Mouse (Mus musculus) myocyte (in vitro differentiated cells): ENCODE results near the gene Fpgt.

Experiments used
- CEBPB ChIP-seq: IDR thresholded peaks from 2 replicates; pipeline ENCODE4 v1.6.1; 2011; ENCODE audit warnings: mild to moderate bottlenecking, moderate library complexity; ENCODE audit not compliant: poor library complexity, insufficient read depth, severe bottlenecking
- E2F4 ChIP-seq: IDR thresholded peaks from one replicate; pipeline ENCODE4 v1.6.1; 2011; ENCODE audit warnings: mild to moderate bottlenecking, control low read depth, moderate library complexity; ENCODE audit not compliant: insufficient read depth
- MAX ChIP-seq: IDR thresholded peaks from one replicate; pipeline ENCODE4 v1.6.1; 2011; ENCODE audit warnings: low read depth, mild to moderate bottlenecking, control low read depth
- MYOD1 ChIP-seq, 3 experiments: IDR thresholded peaks; one replicate each; pipeline ENCODE4 v1.6.1; 2011; ENCODE audit warnings: control low read depth in 2 of 3, low read depth in 2 of 3, mild to moderate bottlenecking in 2 of 3, moderate library complexity in 1 of 3; ENCODE audit not compliant: insufficient read length in 2 of 3, control insufficient read depth in 1 of 3
- MYOG ChIP-seq, 3 experiments: IDR thresholded peaks; one replicate each; pipeline ENCODE4 v1.6.1; 2011; ENCODE audit warnings: control low read depth in 2 of 3, low read depth in 2 of 3, mild to moderate bottlenecking in 2 of 3; ENCODE audit not compliant: insufficient read length in 2 of 3, control insufficient read depth in 1 of 3, insufficient read depth in 1 of 3
- POLR2A ChIP-seq: IDR thresholded peaks from one replicate; pipeline ENCODE4 v1.6.1; 2011; ENCODE audit warnings: low read depth, mild to moderate bottlenecking, control low read depth, moderate library complexity; ENCODE audit not compliant: insufficient read length
- POLR2AphosphoS2 ChIP-seq: IDR thresholded peaks from one replicate; pipeline ENCODE4 v1.6.1; 2011; ENCODE audit warnings: low read depth, control low read depth; ENCODE audit not compliant: insufficient read length
- REST ChIP-seq: IDR thresholded peaks from one replicate; pipeline ENCODE4 v1.6.1; 2011; ENCODE audit warnings: mild to moderate bottlenecking, control low read depth, moderate library complexity; ENCODE audit not compliant: insufficient read depth, insufficient read length
- SRF ChIP-seq: IDR thresholded peaks from one replicate; pipeline ENCODE4 v1.6.1; 2011; ENCODE audit warnings: low read depth; ENCODE audit not compliant: control insufficient read depth, insufficient read length
- TCF12 ChIP-seq: IDR thresholded peaks from one replicate; pipeline ENCODE4 v1.6.1; 2011; ENCODE audit warnings: mild to moderate bottlenecking, control low read depth; ENCODE audit not compliant: poor library complexity, insufficient read depth, severe bottlenecking
- TCF3 ChIP-seq: IDR thresholded peaks from one replicate; pipeline ENCODE4 v1.6.1; 2011; ENCODE audit warnings: low read depth, control low read depth; ENCODE audit not compliant: insufficient read length
- USF1 ChIP-seq: IDR thresholded peaks from one replicate; pipeline ENCODE4 v1.6.1; 2011; ENCODE audit warnings: low read depth, mild to moderate bottlenecking, control low read depth, moderate library complexity

DNA sequence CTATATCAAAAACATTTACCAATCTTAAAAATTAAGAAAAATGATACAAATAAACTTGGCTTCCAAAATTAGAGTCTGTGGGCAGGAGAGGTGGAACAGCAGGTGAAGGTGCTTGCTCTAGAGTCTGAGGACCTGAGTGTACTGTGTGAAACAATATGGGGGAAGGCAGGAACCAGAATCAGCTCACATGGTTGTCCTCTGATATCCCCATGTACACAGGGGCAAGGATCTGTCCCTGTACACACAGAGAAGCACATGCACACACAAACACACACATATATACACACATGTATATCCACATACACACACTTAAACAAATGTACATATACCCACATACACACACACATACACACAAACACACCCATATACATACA lies 33.8 kb downstream of the Fpgt start:
- TF ChIP-seq SRF (no peak), TCF3 (no peak), POLR2A (no peak), REST (no peak), POLR2AphosphoS2 (no peak), MYOG (IDR thresholded peaks at IDR 0.05; ENCODE audit: control insufficient read depth in 1 of 3, insufficient read depth in 1 of 3, insufficient read length in 2 of 3, low read depth in 2 of 3) (no peak), TCF12 (no peak), MAX (no peak), MYOD1 (IDR thresholded peaks at IDR 0.05; ENCODE audit: control insufficient read depth in 1 of 3, insufficient read length in 2 of 3, low read depth in 2 of 3) (no peak), CEBPB (no peak), E2F4 (no peak), USF1 (no peak)
